Mouse (Mus musculus): ENCODE results near the gene Dysf.

GRCm38 (mm10) chr6:84025636-84026035 is 17.2 kb downstream of the Dysf start:
- TF ChIP-seq GATA1 (IDR thresholded peaks at IDR 0.05; ENCODE audit: borderline replicate concordance, low read length), result no peak
- no peak for TF ChIP-seq FLI1 (IDR thresholded peaks at IDR 0.05; ENCODE audit: low read length)

All from megakaryocyte, embryonic 14.5 days (primary cell).